Mouse (Mus musculus) embryo, embryonic 11.5 days (tissue): ENCODE measurements around the gene Neurl2.
"Not testable (repeated sequence)": the region's sequence is repeated elsewhere in the genome, so short reads cannot be mapped to it uniquely, and the experiment has no call there.

Source experiments
- DNase-seq: peaks from one replicate; pipeline ENCODE4 v3.0.0-alpha.2; 2012; ENCODE audit warnings: low read depth, low spot score

Neurl2 gene

GRCm38 (mm10) chr2:164859155-164859554 lies 25.9 kb upstream of the Neurl2 start:
- no peak for DNase-seq

DNA sequence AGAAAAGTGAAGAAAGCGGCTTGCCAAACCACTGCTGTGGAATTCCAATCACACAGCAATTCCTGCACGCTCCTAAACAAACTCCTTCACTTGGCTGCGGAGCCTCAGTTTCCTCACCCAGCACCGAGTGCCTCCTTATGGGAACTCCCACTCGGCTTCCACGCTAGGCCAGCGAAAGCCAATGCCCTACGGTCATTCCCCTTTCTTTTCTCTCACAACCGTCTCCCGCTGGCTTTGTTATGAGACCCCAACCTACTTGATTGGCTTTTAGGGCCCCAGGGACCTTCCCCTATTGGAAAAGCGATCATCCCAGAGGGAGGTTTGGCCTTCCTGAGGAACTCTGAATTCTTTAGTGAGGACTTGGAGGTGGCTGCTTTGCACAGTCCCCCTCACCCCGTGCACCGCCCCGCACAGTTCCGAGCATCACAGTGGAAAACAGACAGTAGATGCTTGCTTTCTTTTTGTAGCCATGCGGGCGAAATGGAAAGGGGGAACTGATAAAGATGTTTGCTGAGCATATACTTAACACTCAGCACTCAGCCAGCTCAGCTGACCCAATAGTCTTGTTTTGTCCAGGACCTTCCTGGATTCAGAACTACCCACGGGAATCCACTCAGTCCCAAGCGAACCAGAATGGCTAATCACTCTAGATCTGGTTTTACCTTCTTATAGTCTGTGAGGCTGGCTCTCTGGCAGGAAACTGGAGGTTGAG lies 24.7 kb upstream of the Neurl2 start:
- no peak for DNase-seq

DNA sequence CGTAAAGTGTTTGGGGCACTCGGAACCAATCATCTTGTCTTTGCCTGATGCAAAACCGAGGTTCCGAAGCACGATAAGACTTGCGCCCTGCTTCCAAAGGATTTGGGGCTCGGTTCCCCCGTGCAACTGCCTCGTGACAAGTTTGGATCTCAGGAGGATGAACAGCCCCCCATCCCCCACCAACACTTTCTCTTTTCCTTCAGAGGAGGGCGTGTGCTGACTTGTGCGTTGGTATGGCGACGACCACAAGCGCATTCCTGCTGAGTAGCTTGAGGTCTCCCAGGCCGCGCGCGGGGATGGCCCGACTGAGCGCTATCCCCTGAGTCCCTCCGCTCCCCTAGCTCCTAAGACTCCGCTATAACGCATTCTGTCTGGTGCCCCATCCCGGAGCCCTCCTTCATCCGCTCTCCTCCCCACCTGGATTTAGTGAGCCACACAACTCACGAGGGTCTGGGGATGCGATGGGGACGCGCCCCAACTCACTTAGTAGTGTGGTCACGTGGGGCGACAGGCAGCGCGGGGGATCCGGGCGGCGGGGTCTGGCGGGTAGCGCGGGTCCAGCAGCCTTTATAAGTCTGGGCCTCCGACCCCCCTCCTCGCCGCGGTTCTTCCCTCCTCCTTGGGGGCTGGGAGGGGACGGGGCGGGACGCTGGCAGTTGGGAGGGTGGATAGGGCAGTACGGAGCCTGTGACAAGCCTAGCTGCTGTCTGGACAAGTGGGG lies 24.0 kb upstream of the Neurl2 start, which contains the start of gene Pltp:
Gene Pltp (minus strand): TSS at position 611 of the 721 bp plus-strand sequence.
- peak; percentile 47 for DNase-seq

DNA sequence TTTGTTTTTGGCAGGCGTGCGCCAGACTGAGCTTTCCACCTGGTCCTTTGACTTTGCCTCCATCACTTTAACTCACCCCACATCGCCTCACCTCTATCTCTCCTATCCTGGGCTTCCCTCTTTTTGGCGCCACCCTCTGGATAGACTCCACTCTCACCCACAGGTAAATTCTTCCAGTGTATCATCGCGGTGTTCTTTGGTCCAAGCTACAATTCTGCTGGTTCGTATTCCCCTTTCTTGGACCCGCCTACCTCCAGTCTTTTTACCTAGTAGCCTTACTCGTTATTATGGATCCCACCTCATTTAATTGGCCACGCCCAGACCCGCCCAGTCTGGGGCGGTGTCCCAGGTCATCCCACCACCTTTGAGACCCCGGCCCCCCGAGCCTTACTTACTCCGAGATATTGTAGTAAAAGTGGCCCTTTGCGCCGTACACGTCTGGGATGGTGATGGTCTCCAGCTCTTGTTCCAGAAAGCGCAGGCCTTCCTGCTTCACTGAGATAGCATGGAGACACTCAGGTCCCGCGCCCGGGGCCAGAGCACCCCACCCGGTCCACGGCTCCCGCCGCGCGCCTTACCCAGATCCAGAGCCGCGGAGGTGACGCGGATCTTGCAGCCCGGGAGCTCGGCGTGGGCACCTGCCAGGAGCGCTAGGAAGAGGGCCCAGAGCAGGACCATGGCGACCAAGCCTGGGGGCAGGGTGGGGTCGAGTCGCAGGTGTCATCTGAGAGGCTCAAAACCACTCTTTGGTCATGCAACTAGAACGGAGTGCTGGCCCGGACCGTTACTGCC lies 23.2 kb upstream of the Neurl2 start:
- no peak for DNase-seq

DNA sequence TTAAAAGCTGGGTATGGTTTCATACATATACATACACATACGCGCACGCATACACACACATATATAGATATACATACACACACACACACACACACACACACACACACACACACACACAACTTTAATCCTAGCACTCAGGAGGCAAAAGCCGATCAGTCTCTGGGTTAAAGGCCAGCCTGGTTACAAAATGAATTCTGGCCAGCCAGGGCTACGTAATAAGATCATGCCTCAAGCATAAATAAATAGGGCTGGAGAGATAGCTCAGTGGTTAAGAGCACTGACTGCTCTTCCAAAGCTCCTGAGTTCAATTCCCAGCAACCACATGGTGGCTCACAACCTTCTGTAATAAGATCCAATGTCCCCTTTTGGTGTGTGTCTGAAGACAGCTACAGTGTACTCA lies 22.3 kb upstream of the Neurl2 start:
- DNase-seq = not testable (repeated sequence)

DNA sequence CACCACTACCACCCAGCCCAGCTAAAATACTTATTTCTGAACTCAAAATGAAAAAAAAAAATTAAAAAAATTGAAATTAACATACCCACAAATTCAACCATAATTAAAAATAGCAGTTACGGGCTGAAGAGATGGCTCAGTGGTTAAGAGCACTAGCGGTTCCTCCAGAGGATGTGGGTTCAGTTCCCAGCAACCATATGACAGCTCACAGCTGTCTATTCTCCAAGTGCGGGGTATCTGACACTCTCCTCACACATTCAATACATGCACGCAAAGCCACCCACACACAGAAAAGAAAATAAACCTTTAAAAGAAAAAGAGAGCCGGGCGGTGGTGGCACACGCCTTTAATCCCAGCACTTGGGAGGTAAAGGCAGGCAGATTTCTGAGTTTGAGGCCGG lies 16.8 kb upstream of the Neurl2 start:
- no peak for DNase-seq

GRCm38 (mm10) chr2:164845782-164846181 lies 12.5 kb upstream of the Neurl2 start:
- no peak for DNase-seq

GRCm38 (mm10) chr2:164835164-164835563 lies 1.9 kb upstream of the Neurl2 start:
- no peak for DNase-seq

- DNase-seq = no peak
Observed at GRCm38 (mm10) chr2:164834531-164834930, 1.3 kb upstream of the Neurl2 start.

- DNase-seq = no peak
Observed at GRCm38 (mm10) chr2:164832748-164833301, 431 bp downstream of the Neurl2 start, which contains the start of gene Ctsa. Ctsa (plus strand) TSS chr2:164832873.

- DNase-seq = no peak
Observed at GRCm38 (mm10) chr2:164832032-164832747, 1.1 kb downstream of the Neurl2 start.

- no peak for DNase-seq
Observed at GRCm38 (mm10) chr2:164831029-164831428, 2.2 kb downstream of the Neurl2 start.

DNA sequence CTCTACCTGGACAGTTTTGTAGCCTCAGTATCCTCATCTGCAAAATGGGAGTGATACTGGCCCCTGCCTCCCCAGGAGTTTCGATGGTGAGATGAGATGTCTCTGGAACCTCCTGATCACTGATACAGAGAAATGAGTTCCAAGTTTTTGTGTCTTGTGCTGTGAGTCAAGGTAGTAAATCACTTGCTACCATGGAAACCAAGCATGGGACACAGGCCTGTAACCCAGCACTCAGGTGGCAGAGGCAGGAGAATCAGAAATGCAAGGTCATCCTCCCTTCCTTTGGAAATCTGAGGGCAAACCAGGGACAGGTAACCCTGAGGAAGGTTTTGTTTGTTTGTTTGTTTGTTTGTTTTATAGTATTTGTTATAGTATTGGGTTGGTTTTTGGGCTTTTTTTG lies 4.2 kb downstream of the Neurl2 start:
- DNase-seq = no peak

DNA sequence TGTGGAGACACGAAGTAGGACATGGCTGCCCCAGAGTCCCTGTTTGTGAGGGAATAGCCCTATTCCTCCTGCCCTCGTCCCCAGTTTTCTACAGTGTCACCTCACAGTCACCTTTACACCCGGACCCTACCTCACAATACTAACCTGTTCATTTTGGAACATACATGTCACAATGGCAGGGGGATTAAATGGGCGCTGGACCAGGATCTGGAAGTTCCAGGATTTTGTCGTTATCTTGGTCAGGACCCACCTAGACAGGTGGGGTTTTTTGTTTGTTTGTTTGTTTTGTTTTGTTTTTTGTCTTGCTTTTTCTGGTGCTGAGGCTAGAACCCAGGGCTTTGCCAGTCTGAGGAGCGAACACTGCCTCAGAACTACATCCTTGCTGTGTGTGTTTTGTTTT lies 4.8 kb downstream of the Neurl2 start, which contains the start of gene Spata25:
Gene Spata25 (minus strand): TSS at position 101 of the 400 bp plus-strand sequence.
- DNase-seq = no peak

DNA sequence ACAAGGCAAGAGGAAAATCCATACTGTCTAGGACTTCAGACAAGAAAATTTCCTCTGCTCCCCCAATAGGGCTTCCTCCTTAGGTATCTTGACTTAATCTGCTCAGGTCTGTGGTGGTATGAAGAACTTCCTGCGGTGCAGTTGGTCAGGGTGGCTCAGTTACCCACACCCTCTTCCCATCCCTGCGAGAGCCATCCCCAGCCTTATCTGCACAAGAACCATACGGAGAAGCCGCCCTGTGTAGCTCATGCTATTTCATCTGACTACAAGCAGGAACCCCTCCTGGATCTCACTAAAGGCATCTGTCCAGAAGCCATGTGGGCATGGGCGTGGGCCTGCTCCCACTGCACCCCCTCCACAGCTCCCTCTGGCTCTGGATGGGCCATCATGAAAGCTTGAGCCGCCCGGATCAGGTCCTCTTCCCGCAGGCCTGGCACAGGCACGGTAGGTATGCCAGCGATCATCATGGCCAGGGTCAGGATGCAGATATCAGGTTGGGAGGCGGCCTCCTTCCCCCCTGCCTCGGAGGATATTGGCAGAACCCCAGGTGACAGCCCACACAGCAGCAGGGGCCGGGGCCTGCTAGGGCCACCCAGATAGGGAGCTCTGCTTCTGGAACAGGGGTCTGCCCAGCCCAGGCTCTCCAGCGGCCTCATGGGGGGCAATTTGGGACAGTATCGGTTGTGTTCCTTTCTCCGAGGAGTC lies 6.0 kb downstream of the Neurl2 start:
- no peak for DNase-seq

DNA sequence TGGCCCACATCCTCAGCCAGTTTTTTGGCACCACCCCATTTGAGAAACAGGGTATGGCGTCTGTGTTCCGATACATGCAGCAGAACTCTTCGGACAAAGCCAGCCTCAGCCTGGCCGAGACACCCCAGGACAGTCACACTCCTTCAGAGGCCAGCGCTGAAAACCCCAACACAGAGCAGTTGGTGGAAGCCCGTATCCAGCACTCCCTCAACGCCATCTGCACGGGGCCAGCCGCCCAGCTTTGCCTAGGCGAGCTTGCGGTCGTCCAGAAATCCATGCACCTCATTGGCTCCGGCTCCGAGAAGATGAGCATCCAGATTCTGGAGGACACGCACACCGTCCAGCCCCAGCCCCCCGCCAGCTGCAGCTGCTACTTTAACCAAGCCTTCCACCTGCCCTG lies 7.7 kb downstream of the Neurl2 start:
- no peak for DNase-seq

- no peak for DNase-seq
Observed at GRCm38 (mm10) chr2:164823969-164824368, 9.3 kb downstream of the Neurl2 start.

GRCm38 (mm10) chr2:164823181-164823585 lies 10.1 kb downstream of the Neurl2 start:
- DNase-seq = no peak

DNA sequence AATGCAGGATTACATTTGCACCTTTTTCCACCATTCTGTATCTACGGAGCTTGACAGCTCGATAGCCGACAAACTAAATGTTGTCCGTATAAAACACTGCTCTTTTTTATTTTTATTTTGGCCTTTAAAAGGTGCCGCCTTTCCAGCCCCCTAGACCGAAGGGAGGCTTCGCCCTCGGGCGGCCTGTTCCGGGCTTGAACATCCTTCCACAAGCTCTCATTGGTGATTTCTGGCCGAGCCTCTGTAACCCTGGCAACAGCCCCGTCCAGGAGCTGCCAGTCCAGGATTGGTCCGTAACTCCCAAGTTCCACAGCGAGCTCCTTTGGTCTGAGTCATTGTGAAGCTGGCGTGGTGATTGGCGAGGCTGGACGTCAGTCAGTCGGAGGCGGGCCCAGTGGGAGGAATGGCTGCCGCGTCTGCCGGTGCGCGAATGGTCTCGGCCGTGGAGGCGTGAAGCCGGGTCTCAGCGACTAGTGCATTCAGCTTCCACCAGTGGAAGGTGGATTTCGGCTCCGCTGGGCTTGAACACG lies 10.6 kb downstream of the Neurl2 start, which contains the start of gene Zswim1:
Gene Zswim1 (plus strand): TSS at position 51 of the 530 bp plus-strand sequence.
- DNase-seq = peak; percentile 95

GRCm38 (mm10) chr2:164821060-164821459 lies 12.2 kb downstream of the Neurl2 start:
- DNase-seq = no peak
